Mouse (Mus musculus) forebrain, embryonic 10.5 days (tissue): ENCODE data around the gene Rflnb. TPM values are rescaled to one million over a fixed set of nuclear protein-coding genes. Genes with fewer than 3 reads are reported as not detected.

ENCODE experiments used
- DNase-seq: peaks from one replicate; pipeline ENCODE4 v3.0.0-alpha.2; 2017; ENCODE audit warnings: low spot score; ENCODE audit errors: extremely low spot score
- H3K27ac ChIP-seq: fragments of 300-500 bp; sonication (generic); 2 replicates; pipeline ENCODE4 v1.5.1; 2016; ENCODE audit warnings: mild to moderate bottlenecking
- H3K27me3 ChIP-seq: fragments of 300-500 bp; sonication (generic); 2 replicates; pipeline ENCODE4 v1.6.1; 2016; ENCODE audit warnings: mild to moderate bottlenecking; ENCODE audit not compliant: poor library complexity, severe bottlenecking
- H3K36me3 ChIP-seq: fragments of 300-500 bp; sonication (generic); replicated peaks from 2 replicates; pipeline ENCODE4 v1.6.1; 2016; ENCODE audit warnings: mild to moderate bottlenecking, moderate library complexity
- H3K4me1 ChIP-seq: fragments of 300-500 bp; sonication (generic); 2 replicates; pipeline ENCODE4 v1.6.1; 2016
- H3K4me3 ChIP-seq: fragments of 300-500 bp; sonication (generic); 2 replicates; pipeline ENCODE4 v1.5.1; 2016; ENCODE audit warnings: mild to moderate bottlenecking, moderate library complexity
- H3K9me3 ChIP-seq: fragments of 300-500 bp; sonication (generic); 2 replicates; pipeline ENCODE4 v1.6.1; 2016; ENCODE audit warnings: mild to moderate bottlenecking, moderate library complexity
- WGBS: fragments of 180-500 bp; shearing (Covaris S2); methylation state at CpG from one replicate; pipeline ENCODE4 v1.1.7; 2016; 5-methylcytosine and 5-hydroxymethylcytosine counted together
- polyA plus RNA-seq: library from polyadenylated mRNA; unstranded; fragments of >200 nt; fragmentation: Nextera tagmentation; extraction: Ambion mirVana; gene quantifications from 2 replicates; pipeline ENCODE4 v1.2.1, GENCODE M21; 2016

Rflnb gene
- polyA plus RNA-seq, 1 experiment from 2014 or later = 15.4 TPM

- no peaks in the 10 kb centered on the region for H3K27me3 ChIP-seq
- no peak for DNase-seq
- no peak overlapping the region for H3K4me3 ChIP-seq
- H3K36me3 ChIP-seq = peaks cover 9% of the 10 kb centered on the region
- no peaks in the 10 kb centered on the region for H3K9me3 ChIP-seq
- no peak overlapping the region for H3K27ac ChIP-seq
- 48% methylated on average over 3 of the region's 3 CpGs for WGBS
- peaks cover 9% of the 10 kb centered on the region for H3K4me1 ChIP-seq
Observed at GRCm38 (mm10) chr11:76050509-76050908, 22.9 kb upstream of the Rflnb start.

- peaks cover 10% of the 10 kb centered on the region for H3K36me3 ChIP-seq
- H3K27me3 ChIP-seq = no peaks in the 10 kb centered on the region
- H3K9me3 ChIP-seq = no peaks in the 10 kb centered on the region
- no peak overlapping the region for H3K4me3 ChIP-seq
- no peak for DNase-seq
- no peak overlapping the region for H3K27ac ChIP-seq
- H3K4me1 ChIP-seq = peaks cover 25% of the 10 kb centered on the region
- 88% methylated on average over 6 of the region's 6 CpGs for WGBS
Observed at GRCm38 (mm10) chr11:76045367-76045766, 17.8 kb upstream of the Rflnb start.

GRCm38 (mm10) chr11:76044468-76044867 is 16.9 kb upstream of the Rflnb start:
- H3K4me1 ChIP-seq = peaks cover 25% of the 10 kb centered on the region
- no peaks in the 10 kb centered on the region for H3K9me3 ChIP-seq
- H3K27me3 ChIP-seq = no peaks in the 10 kb centered on the region
- H3K27ac ChIP-seq = no peak overlapping the region
- 92% methylated on average over 6 of the region's 6 CpGs for WGBS
- no peak overlapping the region for H3K4me3 ChIP-seq
- H3K36me3 ChIP-seq = peaks cover 10% of the 10 kb centered on the region
- no peak for DNase-seq

GRCm38 (mm10) chr11:76042882-76043281 is 15.3 kb upstream of the Rflnb start:
- Histone ChIP-seq H3K27ac (no peak overlapping the region), H3K36me3 (peaks cover 10% of the 10 kb centered on the region), H3K4me1 (peaks cover 26% of the 10 kb centered on the region), H3K27me3 (no peaks in the 10 kb centered on the region), H3K4me3 (no peak overlapping the region), H3K9me3 (no peaks in the 10 kb centered on the region)
- no peak for DNase-seq
- 48% methylated on average over 5 of the region's 5 CpGs for WGBS

GRCm38 (mm10) chr11:76042041-76042638 is 14.6 kb upstream of the Rflnb start:
- 74% methylated on average over 10 of the region's 10 CpGs for WGBS
- peaks cover 10% of the 10 kb centered on the region for H3K36me3 ChIP-seq
- no peaks in the 10 kb centered on the region for H3K9me3 ChIP-seq
- DNase-seq = no peak
- no peaks in the 10 kb centered on the region for H3K27me3 ChIP-seq
- H3K27ac ChIP-seq = no peak overlapping the region
- no peak overlapping the region for H3K4me3 ChIP-seq
- H3K4me1 ChIP-seq = peaks cover 28% of the 10 kb centered on the region

- Histone ChIP-seq H3K4me1 (peaks cover 28% of the 10 kb centered on the region), H3K27ac (no peak overlapping the region), H3K9me3 (no peaks in the 10 kb centered on the region), H3K27me3 (no peaks in the 10 kb centered on the region), H3K4me3 (no peak overlapping the region), H3K36me3 (peaks cover 5% of the 10 kb centered on the region; the same call in 1 of the 2 replicates)
- DNase-seq = no peak
- 73% methylated on average over 4 of the region's 4 CpGs for WGBS
Observed at GRCm38 (mm10) chr11:76040761-76041376, 13.3 kb upstream of the Rflnb start.

GRCm38 (mm10) chr11:76040106-76040505 is 12.5 kb upstream of the Rflnb start:
- no peak for DNase-seq
- Histone ChIP-seq H3K4me1 (peaks cover 28% of the 10 kb centered on the region), H3K27ac (no peak overlapping the region), H3K4me3 (no peak overlapping the region), H3K36me3 (no peaks in the 10 kb centered on the region), H3K9me3 (no peaks in the 10 kb centered on the region), H3K27me3 (no peaks in the 10 kb centered on the region)
- WGBS = 88% methylated on average over 8 of the region's 8 CpGs

- DNase-seq = no peak
- Histone ChIP-seq H3K27ac (no peak overlapping the region), H3K4me1 (peaks cover 27% of the 10 kb centered on the region), H3K4me3 (no peak overlapping the region), H3K27me3 (no peaks in the 10 kb centered on the region), H3K36me3 (no peaks in the 10 kb centered on the region), H3K9me3 (no peaks in the 10 kb centered on the region)
- WGBS = 88% methylated on average over 3 of the region's 3 CpGs
Observed at GRCm38 (mm10) chr11:76039271-76040053, 11.9 kb upstream of the Rflnb start.

- Histone ChIP-seq H3K27ac (no peak overlapping the region), H3K36me3 (no peaks in the 10 kb centered on the region), H3K4me1 (peaks cover 20% of the 10 kb centered on the region), H3K4me3 (no peak overlapping the region), H3K9me3 (no peaks in the 10 kb centered on the region), H3K27me3 (no peaks in the 10 kb centered on the region)
- WGBS = 63% methylated on average over 6 of the region's 6 CpGs
- DNase-seq = no peak
Observed at GRCm38 (mm10) chr11:76037581-76038294, 10.2 kb upstream of the Rflnb start.

- Histone ChIP-seq H3K36me3 (no peaks in the 10 kb centered on the region), H3K27ac (no peak overlapping the region), H3K9me3 (no peaks in the 10 kb centered on the region), H3K4me3 (no peak overlapping the region), H3K4me1 (peaks cover 8% of the 10 kb centered on the region; the same call in 1 of the 2 replicates), H3K27me3 (peaks cover 14% of the 10 kb centered on the region)
- DNase-seq = no peak
- 83% methylated on average over 8 of the region's 8 CpGs for WGBS
Observed at GRCm38 (mm10) chr11:76035182-76035581, 7.6 kb upstream of the Rflnb start.

GRCm38 (mm10) chr11:76033836-76034235 is 6.3 kb upstream of the Rflnb start:
- Histone ChIP-seq H3K36me3 (no peaks in the 10 kb centered on the region), H3K27ac (no peak overlapping the region), H3K9me3 (no peaks in the 10 kb centered on the region), H3K27me3 (peaks cover 27% of the 10 kb centered on the region), H3K4me3 (no peak overlapping the region), H3K4me1 (peaks cover 8% of the 10 kb centered on the region; the same call in 1 of the 2 replicates)
- 81% methylated on average over 4 of the region's 4 CpGs for WGBS
- no peak for DNase-seq

GRCm38 (mm10) chr11:76033359-76033758 is 5.8 kb upstream of the Rflnb start:
- 86% methylated on average over 6 of the region's 6 CpGs for WGBS
- H3K4me3 ChIP-seq = no peak overlapping the region
- H3K27me3 ChIP-seq = peaks cover 31% of the 10 kb centered on the region
- H3K27ac ChIP-seq = no peak overlapping the region
- no peaks in the 10 kb centered on the region for H3K36me3 ChIP-seq
- no peaks in the 10 kb centered on the region for H3K9me3 ChIP-seq
- H3K4me1 ChIP-seq = peaks cover 9% of the 10 kb centered on the region
- DNase-seq = no peak
